Mouse (Mus musculus): Measurements from ENCODE around the gene Sparcl1.

DNA sequence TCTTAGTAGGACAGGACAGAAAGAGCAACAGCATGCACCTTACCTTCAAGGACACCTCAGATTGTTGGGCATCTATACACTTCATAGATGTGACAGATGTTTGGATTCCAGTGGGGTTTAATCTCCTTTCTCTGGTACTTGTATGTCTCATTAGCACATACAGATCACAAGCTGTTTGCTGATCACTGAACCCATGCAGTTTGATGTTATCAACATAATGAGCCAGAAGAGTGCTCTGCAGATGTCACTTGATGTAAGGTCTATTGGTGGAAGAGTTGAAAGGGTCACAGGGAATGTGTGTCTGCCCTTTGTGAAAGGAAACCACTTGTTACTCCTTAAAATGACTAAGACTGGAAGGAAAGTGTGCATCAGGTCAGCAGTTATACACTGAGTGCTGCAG is 78.5 kb downstream of the Sparcl1 start:
- TF ChIP-seq POLR2A (IDR thresholded peaks at IDR 0.05; ENCODE audit: insufficient read length, low read depth) (no peak), MYOD1 (IDR thresholded peaks at IDR 0.05; ENCODE audit: control insufficient read depth in 1 of 3, insufficient read length in 2 of 3, low read depth in 2 of 3) (no peak)

Data from myocyte (in vitro differentiated cells).